Mouse (Mus musculus): ENCODE data around the gene Plch1.

The Plch1 gene

DNA sequence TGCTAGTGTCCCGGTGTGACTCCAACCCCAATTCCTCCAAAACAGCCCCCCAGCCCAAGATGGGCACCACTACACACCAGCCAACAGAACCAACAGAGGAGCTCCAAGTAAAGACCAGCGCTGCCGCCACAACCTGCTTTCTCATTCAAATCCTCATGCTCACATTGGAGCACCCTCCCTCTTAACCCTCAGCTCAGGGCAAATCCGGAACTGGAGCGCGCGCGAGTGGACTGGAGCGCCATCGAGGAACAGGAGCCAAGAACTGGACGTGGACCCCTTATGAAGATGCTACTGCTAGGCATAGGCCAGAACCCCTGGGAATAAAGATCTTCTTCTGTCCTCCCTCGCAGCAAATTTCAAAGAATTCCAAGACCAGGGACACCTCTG is at the start of gene Plch1:
TSS of gene Plch1 (minus strand) at position 164 of the 387 bp plus-strand sequence.
- peak; percentile 36 for DNase-seq

DNA sequence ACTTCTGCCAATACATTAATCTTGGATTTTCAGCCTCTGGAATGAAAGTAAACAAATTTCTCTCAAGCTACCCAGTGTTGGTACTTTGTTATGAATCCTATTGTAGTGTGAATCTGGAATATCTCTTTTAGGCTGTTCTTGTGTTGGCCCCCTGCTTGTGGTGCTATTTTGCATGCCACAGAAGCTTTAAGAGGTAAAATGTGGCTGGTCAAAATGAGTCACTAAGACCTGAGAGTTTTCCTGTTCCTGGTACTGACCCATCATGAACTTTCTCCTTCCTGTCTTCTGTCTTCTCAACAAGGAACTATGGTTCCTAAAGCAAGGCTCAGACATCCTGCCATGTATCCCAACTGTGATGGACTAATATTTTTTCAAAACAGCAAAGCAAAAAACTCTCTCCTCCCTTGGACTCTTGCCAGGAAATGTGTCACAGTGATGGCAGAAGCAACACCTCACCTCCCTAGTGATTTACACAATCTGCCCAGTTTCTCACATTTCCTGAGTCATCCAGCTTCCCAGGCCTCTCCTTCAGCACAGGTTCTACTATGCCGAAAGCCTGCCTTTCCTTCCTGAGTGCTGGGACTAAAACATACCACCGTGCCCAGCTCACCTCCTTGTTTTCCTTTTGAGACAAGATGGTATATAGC is 42.1 kb upstream of the Plch1 start:
- DNase-seq: no peak

DNA sequence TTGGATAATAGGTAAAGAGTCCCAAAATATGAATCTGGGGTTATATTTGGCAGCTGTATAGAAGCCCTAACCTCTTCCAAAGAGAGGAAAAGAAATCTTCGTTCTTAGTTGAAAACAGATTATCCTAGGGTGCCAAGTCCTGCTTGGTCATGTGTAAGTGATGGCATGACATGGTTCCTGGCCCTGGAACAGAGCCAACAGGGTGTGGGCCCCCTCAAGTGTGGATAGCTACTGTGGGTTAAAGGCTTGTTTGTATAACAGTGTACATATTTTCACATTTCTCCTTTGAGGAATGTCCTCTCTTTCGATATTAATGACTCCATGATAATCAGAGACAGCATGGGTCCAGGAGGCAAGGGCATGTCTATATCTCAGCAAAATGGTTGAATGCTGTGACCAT is 39.7 kb upstream of the Plch1 start:
- DNase-seq: no peak

DNA sequence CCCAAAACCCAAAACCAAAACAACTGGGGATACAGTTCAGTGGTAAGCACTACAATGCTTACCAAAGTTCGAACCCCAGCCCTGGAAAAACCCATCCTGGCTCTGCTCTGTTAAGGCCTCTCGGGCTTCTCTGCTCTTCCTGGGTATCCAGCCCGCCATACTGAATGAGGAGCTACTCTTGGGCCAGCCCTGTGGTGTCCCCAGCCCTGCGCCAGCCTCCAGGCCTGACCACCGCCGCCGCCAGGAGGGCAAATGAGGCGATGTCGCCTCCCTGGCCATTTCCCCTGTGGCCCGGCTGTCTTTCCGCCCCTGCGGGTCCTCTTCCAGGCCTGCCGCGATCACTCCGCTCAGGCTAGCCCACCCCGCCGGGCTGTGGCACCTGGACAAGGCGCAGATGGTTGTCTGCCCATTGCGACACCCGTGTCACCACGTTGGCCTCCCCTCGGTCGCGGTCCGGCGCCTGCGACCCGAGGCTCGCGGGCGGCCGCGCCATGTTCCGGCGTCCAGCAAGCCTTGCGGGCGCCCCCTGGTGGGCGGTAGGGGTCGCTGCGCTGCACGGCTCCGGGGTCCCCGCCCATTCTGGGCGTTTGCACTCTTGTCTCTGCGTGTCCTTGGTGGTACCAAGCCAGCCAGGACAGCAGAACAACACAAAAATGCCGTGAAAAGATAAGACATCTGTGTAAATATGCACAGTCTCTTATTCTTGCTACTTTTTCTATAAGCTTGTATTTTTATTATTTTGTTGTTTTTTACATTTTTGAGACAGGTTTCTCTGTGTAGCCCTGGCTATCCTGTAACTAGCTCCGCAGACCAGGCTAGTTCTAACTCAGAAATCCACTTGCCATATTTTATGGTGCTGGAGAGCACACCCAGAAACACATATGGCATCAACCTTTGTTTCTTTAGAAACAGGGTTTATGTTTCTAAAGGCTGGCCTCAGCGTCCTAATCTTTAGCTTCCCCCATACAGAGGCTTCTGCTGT is 29.9 kb upstream of the Plch1 start, which contains the start of gene E130311K13Rik:
TSS of gene E130311K13Rik (minus strand) at position 595 of the 982 bp plus-strand sequence.
- peak; percentile 92 for DNase-seq

DNA sequence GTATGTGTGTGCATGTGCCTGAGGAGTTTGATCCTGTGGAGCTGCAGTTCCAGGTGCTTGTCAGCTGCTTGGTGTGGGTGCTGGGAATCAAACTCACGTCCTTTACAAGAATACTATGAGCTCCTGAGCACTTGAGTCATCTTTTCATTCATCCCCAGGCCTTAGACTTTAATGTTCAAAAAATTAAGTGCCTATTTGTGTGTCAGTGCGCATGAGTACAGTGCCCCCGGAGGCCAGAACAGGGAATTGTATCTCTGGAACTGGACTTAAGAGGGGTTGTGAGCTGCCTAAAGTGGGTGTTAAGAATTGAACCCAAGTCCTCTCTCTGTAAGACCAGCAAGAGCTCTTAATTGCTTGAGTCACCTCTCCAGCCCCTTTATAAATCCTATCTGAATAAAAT is 20.4 kb upstream of the Plch1 start:
- DNase-seq: peak; percentile 25

DNA sequence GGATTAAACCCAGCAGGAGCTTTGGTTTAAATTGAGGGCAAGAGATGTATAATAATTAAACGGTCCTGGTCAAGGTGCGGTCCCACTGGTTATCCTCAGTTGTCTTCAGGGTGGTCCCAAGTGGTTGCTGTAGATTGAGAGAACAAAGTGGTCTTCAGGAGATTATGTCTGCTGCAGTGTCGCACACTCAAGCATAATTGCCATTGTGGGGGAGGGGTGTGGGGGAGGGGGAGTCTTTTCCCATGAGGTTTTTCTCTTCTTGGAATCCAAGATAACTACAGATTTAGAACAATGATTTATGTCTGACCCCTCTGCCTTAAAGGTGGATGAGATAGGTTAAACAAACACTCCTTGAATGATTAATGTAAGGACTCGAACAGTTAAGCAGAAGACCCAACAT is 11.0 kb upstream of the Plch1 start:
- DNase-seq: no peak

DNA sequence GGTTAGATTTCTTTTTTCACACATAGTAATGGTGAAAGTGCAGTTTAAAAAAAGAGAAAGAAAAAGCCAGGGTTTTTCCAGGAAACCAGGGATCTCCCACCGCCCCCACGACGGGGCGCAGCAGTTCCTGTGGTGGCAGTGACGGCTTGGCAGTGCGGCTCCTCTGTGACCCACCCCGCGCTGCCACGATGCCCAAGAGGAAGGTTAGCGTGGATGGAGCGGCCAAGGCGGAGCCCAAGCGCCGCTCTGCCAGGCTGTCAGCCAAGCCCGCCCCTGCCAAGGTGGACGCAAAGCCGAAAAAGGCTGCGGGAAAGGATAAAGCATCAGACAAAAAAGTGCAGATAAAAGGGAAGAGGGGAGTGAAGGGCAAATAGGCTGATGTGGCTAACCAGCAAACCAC is 6.0 kb upstream of the Plch1 start:
- DNase-seq: no peak

DNA sequence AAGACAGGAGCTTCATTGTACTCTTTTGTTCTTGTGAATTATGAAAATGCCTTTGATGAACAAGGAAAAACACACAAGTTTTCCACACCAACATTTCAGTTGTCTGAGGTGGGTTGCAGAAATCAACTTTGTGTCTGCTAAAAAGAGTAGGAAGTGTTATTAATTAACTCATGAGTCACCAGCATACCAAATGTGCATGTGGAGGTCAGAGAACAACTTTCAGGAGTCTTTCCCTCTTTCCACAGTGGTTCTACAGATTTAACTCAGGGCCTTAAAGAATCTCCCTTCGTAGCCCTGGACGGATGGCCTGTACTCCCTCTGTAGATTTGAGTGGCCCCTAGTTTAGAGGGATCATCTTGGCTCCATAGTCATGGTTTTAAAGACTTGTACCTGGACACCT is 4.9 kb upstream of the Plch1 start:
- DNase-seq: no peak

DNA sequence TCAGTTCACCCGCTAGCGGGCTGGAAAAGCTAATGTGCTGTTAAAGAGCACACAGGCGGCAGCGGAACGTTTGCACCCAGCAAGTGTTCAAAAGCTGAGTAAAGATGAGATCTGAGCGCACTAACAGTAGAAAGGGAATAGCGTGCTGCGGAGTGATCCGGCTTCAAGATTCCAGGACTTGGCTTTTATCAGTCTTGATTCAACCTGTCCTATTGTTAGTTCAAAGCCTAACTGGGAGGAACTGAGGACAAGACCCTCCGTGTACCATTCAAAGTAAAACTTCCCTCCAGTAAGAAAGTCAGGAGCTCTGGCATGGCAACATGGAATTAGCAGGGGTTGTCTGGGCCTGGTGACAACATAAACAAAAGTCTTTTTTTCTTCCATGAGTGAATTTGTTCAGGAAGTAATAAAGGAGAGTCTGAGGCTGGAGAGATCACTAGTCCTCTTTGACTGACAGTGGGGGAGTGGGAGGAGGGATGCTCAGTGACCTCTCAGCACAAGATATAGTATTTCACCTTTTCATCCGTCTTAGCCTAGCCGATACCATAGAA is 824 bp upstream of the Plch1 start:
- no peak for DNase-seq

DNA sequence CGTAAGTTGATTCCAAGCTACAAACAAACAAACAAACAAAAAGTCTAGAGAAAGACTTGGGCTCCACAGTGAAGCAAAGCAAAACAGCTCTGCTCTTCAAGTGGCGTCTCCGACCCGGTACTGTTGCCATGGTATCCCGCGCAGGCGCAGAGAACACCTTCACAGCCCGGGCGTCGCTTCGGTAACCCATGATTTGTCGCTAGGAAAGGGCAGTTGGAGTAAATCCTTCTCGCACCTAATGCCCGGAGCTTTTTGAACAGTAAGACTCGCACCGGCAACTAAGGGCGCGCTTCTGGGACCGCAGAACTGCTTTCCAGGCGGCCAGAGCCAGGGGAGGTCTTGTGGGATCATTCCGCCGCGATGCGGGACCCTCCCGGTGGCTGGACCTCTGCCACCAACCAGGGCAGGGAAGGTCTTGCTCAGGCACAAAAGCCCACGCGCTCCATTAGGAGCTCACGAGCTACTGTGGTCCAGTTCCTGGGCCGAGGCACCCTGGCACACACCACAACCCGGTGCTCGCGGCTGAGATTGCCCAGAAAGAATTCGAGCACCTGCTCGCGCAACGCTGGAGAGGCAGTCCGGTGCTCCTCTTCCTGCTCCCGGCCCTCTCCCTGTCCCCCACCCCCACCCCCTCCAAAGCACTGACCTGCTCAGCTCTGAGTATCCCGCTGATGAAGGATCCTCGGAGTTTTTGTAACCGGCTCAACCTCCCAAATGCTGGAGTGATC is 527 bp downstream of the Plch1 start:
- peak; percentile 77 for DNase-seq

DNA sequence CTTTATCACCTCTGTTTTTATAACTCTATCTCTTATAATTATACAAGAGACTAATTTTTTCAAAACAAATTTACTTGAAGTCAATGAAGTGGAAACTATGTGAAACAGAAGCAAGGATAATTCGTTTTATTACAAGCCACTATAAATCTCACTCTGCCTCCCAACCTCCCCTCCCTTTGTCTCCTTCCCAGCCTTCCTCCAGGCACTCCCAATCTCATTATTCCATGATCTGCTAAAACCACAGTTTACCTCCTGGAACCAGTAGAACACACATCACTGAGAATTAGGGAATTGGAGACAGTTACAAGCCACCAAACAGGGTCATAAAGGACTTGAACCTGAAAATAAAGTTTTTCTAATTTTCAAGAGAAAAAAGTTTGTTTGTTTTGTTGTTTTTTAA is 2.1 kb downstream of the Plch1 start:
- DNase-seq: no peak

DNA sequence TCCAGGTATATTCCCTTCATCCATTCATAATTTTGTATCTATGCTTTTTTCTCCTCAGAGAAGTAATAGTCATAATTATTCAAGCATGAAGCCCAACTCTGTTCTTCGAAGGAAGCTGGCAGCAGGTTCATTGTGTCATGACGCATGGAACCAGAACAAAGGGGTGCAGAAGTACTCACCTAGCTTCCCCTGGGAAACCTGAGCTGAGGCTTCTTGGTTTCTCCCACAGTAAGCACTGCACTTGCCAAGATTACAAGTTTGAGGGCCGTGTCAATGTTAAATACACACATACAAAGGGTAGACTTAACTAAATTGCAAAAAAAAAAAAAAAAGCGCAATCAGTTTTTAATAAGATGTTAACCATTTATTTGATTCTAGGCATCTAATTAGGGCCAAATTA is 3.0 kb downstream of the Plch1 start:
- no peak for DNase-seq

DNA sequence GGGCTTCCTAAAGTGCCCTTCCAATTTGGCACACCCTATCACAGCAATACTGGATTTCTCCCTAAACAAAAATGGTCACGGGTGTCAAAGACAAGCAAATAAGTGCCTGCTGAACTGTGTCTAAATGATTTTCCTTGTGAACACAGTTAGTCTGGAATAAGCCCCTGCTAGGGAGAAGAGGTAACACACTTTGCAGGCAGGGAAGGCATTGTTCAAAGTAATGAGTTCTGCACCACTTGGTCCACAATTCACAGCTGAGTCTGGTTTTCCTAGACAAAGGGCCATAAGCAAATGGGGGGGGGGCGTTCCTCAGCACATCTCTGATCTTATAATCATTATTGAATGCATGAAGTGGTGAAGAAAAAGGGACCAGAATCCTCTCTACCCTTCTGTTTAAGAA is 3.5 kb downstream of the Plch1 start:
- no peak for DNase-seq

DNA sequence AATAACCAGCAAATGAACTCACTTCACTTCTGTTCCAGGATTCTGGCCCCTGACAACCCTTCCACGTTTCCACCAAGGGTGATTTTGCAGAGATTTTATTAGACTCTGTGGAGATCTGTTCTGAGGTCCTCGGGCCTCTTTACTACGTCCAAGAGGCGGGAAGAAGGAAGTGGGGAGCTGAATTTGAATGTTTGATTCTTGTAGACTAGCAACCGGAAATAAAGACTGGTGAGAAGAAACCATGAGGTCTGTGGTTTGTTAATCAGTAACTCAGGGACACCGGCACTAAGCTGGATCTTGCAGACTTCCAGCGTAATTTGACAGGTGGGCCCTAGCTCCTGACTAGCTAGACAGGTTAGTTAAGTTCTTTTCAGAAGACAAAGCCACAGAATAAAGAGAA is 5.6 kb downstream of the Plch1 start:
- DNase-seq: no peak

DNA sequence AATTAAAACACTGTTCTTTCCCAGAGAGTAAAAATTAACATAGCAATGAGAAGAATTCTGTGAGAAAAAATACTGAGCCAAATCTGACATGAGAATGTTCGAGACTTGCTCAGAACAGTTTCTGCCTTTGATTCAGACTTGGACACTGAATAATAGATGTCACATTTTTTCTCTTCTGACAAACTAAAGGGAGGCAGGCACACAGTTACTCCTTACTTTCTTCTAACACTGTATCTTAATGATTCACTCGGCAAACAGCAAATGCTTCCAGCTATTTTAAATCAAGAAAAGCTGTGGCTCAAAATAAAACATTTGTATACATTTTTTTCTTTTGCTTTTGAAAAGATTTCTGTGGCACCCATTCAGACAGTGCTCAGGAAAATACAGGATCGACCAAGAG is 7.1 kb downstream of the Plch1 start:
- DNase-seq: no peak

DNA sequence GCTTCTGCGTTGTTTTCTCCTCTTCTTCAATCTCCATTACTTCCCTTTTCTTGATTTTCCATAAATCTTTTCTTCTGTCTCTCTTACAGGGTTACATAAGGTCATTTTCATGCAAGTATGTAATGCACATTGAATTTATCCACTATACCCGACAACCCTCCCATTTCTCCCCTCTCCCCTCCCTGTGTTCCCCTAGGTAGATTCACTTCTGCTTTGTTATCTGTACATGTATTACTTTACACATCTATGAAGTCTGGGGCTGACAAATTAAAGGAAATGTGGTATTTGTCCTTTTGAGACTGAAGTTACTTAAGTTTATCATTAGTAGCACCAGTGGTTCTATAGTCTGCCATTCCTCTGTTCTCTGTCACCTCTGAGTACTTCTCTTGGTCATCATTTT is 18.2 kb downstream of the Plch1 start:
- no peak for DNase-seq

DNA sequence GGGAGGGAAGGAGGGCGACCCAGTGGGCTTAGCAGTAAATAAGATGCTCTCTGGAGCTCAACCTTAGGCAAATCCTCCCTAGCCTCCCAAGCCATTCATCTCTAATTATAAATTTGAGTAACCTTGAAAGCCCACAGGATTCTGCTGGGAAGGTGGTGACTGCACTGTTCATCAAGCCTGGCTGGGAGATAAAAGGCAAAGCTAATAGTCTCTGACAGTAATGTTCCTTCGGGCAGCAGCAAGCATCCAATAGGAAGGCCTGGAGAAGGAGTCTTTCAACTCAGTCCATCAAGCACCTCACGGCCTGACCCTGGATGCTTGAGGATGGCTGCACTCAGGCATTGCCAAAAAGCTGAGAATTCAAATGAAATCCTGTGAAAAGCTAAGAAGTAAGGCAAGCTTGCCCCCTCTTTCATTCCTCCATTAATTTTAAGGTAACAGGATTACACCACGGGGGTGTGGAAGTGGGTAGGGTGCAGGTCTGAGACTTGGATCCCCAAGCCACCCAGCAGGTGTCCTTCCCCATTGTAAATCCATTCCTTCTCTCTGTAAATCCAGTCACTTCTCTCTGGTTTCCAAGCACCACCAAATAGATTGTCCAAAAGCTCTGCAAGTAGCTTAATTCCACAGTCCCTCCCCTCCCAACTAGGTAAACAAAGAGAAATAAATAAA is 20.1 kb downstream of the Plch1 start:
- no peak for DNase-seq

DNA sequence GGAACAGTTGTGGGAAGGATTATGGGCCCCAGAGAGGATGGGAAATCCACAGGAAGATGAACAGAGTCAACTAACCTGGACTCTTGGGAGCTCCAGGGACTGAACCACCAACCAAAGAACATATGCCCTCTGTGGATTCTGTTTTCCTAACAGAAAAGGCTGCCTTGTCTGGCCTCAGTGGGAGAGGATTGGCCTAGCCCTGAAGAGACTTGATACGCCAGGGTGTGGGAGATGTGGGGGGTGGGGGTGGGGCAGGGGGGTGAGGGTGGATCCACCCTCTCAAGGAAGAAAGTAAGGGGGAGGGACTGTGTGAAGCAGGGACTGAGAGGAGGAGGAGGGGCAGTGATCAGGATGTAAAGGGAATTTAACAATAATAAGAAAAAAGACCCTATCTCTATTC is 26.5 kb downstream of the Plch1 start:
- no peak for DNase-seq

DNA sequence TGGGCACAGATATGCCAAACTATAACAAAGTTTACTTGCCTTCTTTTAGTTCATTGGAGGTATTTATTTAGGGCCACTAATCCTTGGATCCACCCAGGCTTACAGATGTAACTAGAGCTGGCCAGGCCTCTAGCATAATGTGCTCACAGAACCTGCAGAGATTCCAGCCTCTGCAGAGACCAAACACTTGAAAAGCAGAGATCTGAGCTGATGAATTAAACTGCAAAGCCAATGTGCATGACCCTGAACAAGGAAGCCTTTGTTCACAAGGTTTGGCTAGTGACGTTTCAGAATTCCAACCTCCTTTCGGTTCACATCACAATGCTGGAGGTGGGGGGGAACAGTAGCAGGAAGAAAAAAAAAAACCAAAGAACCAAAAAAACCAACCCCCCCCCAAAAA is 28.0 kb downstream of the Plch1 start:
- DNase-seq: no peak

DNA sequence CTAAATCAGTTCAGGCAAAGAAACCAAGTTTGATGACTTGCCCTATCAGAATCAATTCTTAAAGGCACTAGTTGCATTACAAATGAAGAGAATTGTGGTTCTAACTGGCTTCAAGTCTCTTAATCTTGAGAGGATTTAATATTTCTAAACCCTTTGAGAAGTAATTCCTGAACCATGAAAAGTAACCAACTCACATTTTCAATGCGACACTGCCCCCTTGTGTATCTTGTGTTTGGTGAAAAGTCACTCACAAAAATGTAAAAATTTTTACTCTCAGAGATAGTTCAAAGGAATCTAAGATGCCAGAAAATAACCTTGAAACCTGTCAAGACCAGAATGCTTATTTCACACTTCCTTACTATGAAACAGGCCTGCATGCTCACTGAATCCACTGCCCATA is 31.0 kb downstream of the Plch1 start:
- DNase-seq: peak; percentile 37

DNA sequence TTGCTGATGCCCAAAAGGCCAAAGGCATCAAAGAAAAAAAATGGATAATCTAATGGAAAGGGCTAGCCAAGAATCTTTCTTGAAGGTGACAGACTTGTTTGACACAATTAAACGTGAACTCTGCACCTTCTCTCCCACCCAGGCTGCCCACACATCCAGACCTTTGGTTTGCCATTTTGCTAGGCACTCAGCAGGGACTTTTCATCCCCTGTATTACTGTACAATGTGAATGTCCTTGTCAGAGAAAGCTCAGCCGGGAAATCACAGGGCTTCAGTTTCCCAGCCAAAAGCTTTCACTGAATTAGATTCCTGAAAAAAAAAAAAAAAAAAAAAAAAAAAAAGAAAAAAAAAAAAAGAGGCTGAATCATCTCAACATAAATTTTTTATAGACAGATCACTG is 34.2 kb downstream of the Plch1 start:
- no peak for DNase-seq

DNA sequence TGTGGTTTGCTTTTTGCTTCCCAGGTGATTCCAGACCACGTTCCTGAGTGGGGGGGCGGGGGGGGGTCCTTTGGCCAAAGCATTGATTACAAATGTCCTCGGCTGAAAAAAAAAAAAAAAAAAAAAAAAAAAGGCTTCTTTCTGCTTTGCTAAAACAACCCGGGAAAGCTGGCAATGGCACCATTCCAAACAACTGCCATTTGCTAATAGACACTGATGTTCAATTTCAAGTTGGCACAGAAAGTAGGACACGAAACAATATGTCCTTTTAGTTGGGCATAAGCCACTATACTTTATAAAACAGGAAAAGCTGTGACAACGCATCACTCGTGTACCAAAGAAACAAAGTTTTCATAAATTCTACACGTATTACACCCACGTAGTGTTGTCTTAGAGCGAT is 36.6 kb downstream of the Plch1 start:
- no peak for DNase-seq

DNA sequence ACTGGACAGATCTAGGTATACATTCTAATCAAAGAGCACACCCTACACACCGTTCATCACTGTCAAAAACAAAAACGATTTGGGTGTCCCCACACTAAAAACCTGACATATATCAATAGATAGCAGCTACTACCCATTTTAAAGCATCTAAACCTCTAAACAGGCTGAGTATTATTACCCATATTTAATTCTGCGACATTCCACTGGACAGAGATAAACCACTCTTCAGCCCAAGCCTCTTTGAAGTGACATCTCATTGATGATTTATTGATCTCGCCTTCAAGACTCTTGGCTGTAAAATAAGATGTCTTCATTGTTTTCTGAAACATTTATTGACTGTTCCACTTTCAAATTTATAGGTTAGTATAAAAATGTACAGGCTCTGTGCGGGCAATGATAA is 46.4 kb downstream of the Plch1 start:
- DNase-seq: no peak

Data from lung, postnatal 14 days (tissue).